Mouse (Mus musculus): Measurements from ENCODE around the gene Lsm8. TPM values are rescaled to one million over a fixed set of nuclear protein-coding genes. Genes with fewer than 3 reads are reported as not detected.
A peak's percentile ranks its signal among the peaks of the same experiment; 100 is the strongest.
"Not testable (repeated sequence)": the region's sequence is repeated elsewhere in the genome, so short reads cannot be mapped to it uniquely, and the experiment has no call there.

The Lsm8 gene
- polyA plus RNA-seq, 1 experiment: 8.2 TPM

- WGBS: 76% methylated on average over 1 of the region's 1 CpGs
- H3K4me3 ChIP-seq (ENCODE audit: extremely low read depth, insufficient read depth, insufficient read length): no peak overlapping the region
- H3K27ac ChIP-seq (ENCODE audit: insufficient read depth, low read length): no peak overlapping the region
- no peaks in the 10 kb centered on the region for H3K27me3 ChIP-seq (ENCODE audit: control insufficient read depth, insufficient read depth, low read length)
- no peak for DNase-seq (ENCODE audit: low read depth in 1 of 2, low spot score in 2 of 2)
- no peaks in the 10 kb centered on the region for H3K4me1 ChIP-seq (ENCODE audit: control insufficient read depth, insufficient read depth, insufficient read length)
- no peaks in the 10 kb centered on the region for H3K36me3 ChIP-seq (ENCODE audit: control insufficient read depth, insufficient read depth, low read length)
- no peak for TF ChIP-seq CTCF (IDR thresholded peaks at IDR 0.05; ENCODE audit: extremely low read depth, insufficient read depth, insufficient read length, insufficient replicate concordance)
- TF ChIP-seq POLR2A (IDR thresholded peaks at IDR 0.05; ENCODE audit: low read depth, low read length): no peak
Measured at GRCm38 (mm10) chr6:18832958-18833357, 15.4 kb upstream of the Lsm8 start.

- DNase-seq (ENCODE audit: low read depth in 1 of 2, low spot score in 2 of 2); H3K4me1 ChIP-seq (ENCODE audit: control insufficient read depth, insufficient read depth, insufficient read length); H3K27me3 ChIP-seq (ENCODE audit: control insufficient read depth, insufficient read depth, low read length); H3K36me3 ChIP-seq (ENCODE audit: control insufficient read depth, insufficient read depth, low read length); H3K27ac ChIP-seq (ENCODE audit: insufficient read depth, low read length); H3K4me3 ChIP-seq (ENCODE audit: extremely low read depth, insufficient read depth, insufficient read length): not testable (repeated sequence)
- 88% methylated on average over 6 of the region's 11 CpGs for WGBS
Measured at GRCm38 (mm10) chr6:18844529-18844928, 3.9 kb upstream of the Lsm8 start.

GRCm38 (mm10) chr6:18845571-18845970 is 2.8 kb upstream of the Lsm8 start:
- not testable (repeated sequence) for H3K4me1 ChIP-seq (ENCODE audit: control insufficient read depth, insufficient read depth, insufficient read length); H3K27me3 ChIP-seq (ENCODE audit: control insufficient read depth, insufficient read depth, low read length); H3K36me3 ChIP-seq (ENCODE audit: control insufficient read depth, insufficient read depth, low read length); DNase-seq (ENCODE audit: low read depth in 1 of 2, low spot score in 2 of 2)
- Histone ChIP-seq H3K27ac (ENCODE audit: insufficient read depth, low read length) (peak overlapping the region; percentile 29; the same call in 1 of the 2 replicates), H3K4me3 (ENCODE audit: extremely low read depth, insufficient read depth, insufficient read length) (peak overlapping the region; percentile 42; the same call in 1 of the 2 replicates)
- 11% methylated on average over 5 of the region's 7 CpGs for WGBS

- no peak for DNase-seq (ENCODE audit: low read depth in 1 of 2, low spot score in 2 of 2)
- under 1% methylated on average over 28 of the region's 28 CpGs for WGBS
- TF ChIP-seq CTCF (IDR thresholded peaks at IDR 0.05; ENCODE audit: extremely low read depth, insufficient read depth, insufficient read length, insufficient replicate concordance) (no peak), POLR2A (IDR thresholded peaks at IDR 0.05; ENCODE audit: low read depth, low read length) (no peak)
Measured at GRCm38 (mm10) chr6:18848702-18849061, 303 bp downstream of the Lsm8 start.

GRCm38 (mm10) chr6:18855323-18855722 is 6.9 kb downstream of the Lsm8 start:
- Histone ChIP-seq H3K27ac (ENCODE audit: insufficient read depth, low read length) (no peak overlapping the region), H3K4me1 (ENCODE audit: control insufficient read depth, insufficient read depth, insufficient read length) (no peaks in the 10 kb centered on the region), H3K27me3 (ENCODE audit: control insufficient read depth, insufficient read depth, low read length) (no peaks in the 10 kb centered on the region), H3K4me3 (ENCODE audit: extremely low read depth, insufficient read depth, insufficient read length) (no peak overlapping the region), H3K36me3 (ENCODE audit: control insufficient read depth, insufficient read depth, low read length) (peaks cover 16% of the 10 kb centered on the region)
- no peak for DNase-seq (ENCODE audit: low read depth in 1 of 2, low spot score in 2 of 2)
- TF ChIP-seq CTCF (IDR thresholded peaks at IDR 0.05; ENCODE audit: extremely low read depth, insufficient read depth, insufficient read length, insufficient replicate concordance) (no peak), POLR2A (IDR thresholded peaks at IDR 0.05; ENCODE audit: low read depth, low read length) (no peak)

More at GRCm38 (mm10) chr6:18848702-18849061, 303 bp downstream of the Lsm8 start:
- Histone ChIP-seq H3K4me1 (ENCODE audit: control insufficient read depth, insufficient read depth, insufficient read length) (peaks cover 3% of the 10 kb centered on the region; the same call in 1 of the 2 replicates), H3K36me3 (ENCODE audit: control insufficient read depth, insufficient read depth, low read length) (peaks cover 8% of the 10 kb centered on the region; the same call in 1 of the 2 replicates), H3K27me3 (ENCODE audit: control insufficient read depth, insufficient read depth, low read length) (no peaks in the 10 kb centered on the region), H3K4me3 (ENCODE audit: extremely low read depth, insufficient read depth, insufficient read length) (peak overlapping the region; percentile 77), H3K27ac (ENCODE audit: insufficient read depth, low read length) (peak overlapping the region; percentile 59; the same call in 1 of the 2 replicates)

GRCm38 (mm10) chr6:18856487-18857078 is 8.2 kb downstream of the Lsm8 start:
- WGBS: 95% methylated on average over 3 of the region's 3 CpGs
- no peak for DNase-seq (ENCODE audit: low read depth in 1 of 2, low spot score in 2 of 2)
- H3K36me3 ChIP-seq (ENCODE audit: control insufficient read depth, insufficient read depth, low read length): peaks cover 15% of the 10 kb centered on the region
- no peaks in the 10 kb centered on the region for H3K27me3 ChIP-seq (ENCODE audit: control insufficient read depth, insufficient read depth, low read length)
- TF ChIP-seq CTCF (IDR thresholded peaks at IDR 0.05; ENCODE audit: extremely low read depth, insufficient read depth, insufficient read length, insufficient replicate concordance) (no peak), POLR2A (IDR thresholded peaks at IDR 0.05; ENCODE audit: low read depth, low read length) (no peak)
- H3K4me1 ChIP-seq (ENCODE audit: control insufficient read depth, insufficient read depth, insufficient read length): no peaks in the 10 kb centered on the region
- H3K4me3 ChIP-seq (ENCODE audit: extremely low read depth, insufficient read depth, insufficient read length): no peak overlapping the region
- no peak overlapping the region for H3K27ac ChIP-seq (ENCODE audit: insufficient read depth, low read length)

GRCm38 (mm10) chr6:18866018-18866417 is 17.6 kb downstream of the Lsm8 start, which contains the start of gene Ankrd7:
Gene Ankrd7 (plus strand): TSS chr6:18866318.
- H3K4me1 ChIP-seq (ENCODE audit: control insufficient read depth, insufficient read depth, insufficient read length): no peaks in the 10 kb centered on the region
- DNase-seq (ENCODE audit: low read depth in 1 of 2, low spot score in 2 of 2): no peak
- H3K4me3 ChIP-seq (ENCODE audit: extremely low read depth, insufficient read depth, insufficient read length): no peak within 1 kb of the TSS
- H3K27me3 ChIP-seq (ENCODE audit: control insufficient read depth, insufficient read depth, low read length): no peaks in the 10 kb centered on the region
- WGBS: 94% methylated on average over 8 of the region's 8 CpGs
- no peaks in the 10 kb centered on the region for H3K36me3 ChIP-seq (ENCODE audit: control insufficient read depth, insufficient read depth, low read length)
- H3K27ac ChIP-seq (ENCODE audit: insufficient read depth, low read length): no peak within 1 kb of the TSS
- TF ChIP-seq CTCF (IDR thresholded peaks at IDR 0.05; ENCODE audit: extremely low read depth, insufficient read depth, insufficient read length, insufficient replicate concordance) (no peak), POLR2A (IDR thresholded peaks at IDR 0.05; ENCODE audit: low read depth, low read length) (no peak)
